Mouse (Mus musculus) mammary gland, adult 2 months (tissue): Measurements from ENCODE around the gene Cldn19. TPM values are rescaled to one million over a fixed set of nuclear protein-coding genes. Genes with fewer than 3 reads are reported as not detected.

Source experiments
- polyA plus RNA-seq: library from polyadenylated mRNA; depleted of rRNA; stranded (reverse); fragments of >200 nt; gene quantifications from 2 replicates; pipeline ENCODE4 v1.2.3, GENCODE M21; 2012; ENCODE audit warnings: low replicate concordance; rRNA removed

The Cldn19 gene
- 7.5 and 11.0 TPM in 2 replicates for polyA plus RNA-seq

DNA sequence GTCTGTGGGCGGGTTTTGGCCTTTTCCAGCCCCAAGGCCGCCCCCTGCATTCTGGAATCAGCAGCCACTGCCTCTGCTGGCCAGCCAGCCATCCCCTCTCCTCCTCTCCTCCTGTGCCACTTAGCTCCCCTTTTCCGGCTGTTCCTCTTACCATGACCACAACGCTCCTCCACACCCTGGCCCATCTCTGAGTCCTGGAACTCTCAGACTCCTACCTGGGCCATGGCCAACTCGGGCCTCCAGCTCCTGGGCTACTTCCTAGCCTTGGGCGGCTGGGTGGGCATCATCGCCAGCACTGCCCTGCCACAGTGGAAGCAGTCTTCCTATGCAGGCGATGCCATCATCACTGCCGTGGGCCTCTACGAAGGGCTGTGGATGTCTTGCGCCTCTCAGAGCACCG lies at the start of gene Cldn19:
Cldn19 (plus strand) TSS at position 64 of the 400 bp plus-strand sequence.

DNA sequence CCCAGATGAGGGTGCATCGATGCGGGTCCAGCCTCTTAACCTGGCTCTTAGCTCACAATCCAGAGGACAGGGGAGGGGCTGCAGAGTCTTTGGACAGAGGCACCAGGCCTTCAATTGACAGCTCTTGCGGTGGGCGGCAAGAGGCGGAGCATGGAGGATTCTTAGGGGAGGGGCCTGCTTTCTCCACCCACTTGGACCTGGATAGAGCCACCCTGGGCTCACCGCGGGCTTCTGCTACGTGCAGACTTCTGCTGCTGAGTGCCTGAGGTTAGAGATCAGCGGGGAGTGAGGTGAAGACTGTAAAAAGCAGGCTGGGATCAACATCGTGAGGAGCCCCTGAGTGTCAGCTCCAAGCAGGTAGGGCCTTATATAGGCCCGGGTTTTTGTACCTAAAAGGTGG lies 37.0 kb upstream of the Cldn19 start, which contains the start of gene Tmem269:
Tmem269 (minus strand) TSS at position 49 of the 400 bp plus-strand sequence.

DNA sequence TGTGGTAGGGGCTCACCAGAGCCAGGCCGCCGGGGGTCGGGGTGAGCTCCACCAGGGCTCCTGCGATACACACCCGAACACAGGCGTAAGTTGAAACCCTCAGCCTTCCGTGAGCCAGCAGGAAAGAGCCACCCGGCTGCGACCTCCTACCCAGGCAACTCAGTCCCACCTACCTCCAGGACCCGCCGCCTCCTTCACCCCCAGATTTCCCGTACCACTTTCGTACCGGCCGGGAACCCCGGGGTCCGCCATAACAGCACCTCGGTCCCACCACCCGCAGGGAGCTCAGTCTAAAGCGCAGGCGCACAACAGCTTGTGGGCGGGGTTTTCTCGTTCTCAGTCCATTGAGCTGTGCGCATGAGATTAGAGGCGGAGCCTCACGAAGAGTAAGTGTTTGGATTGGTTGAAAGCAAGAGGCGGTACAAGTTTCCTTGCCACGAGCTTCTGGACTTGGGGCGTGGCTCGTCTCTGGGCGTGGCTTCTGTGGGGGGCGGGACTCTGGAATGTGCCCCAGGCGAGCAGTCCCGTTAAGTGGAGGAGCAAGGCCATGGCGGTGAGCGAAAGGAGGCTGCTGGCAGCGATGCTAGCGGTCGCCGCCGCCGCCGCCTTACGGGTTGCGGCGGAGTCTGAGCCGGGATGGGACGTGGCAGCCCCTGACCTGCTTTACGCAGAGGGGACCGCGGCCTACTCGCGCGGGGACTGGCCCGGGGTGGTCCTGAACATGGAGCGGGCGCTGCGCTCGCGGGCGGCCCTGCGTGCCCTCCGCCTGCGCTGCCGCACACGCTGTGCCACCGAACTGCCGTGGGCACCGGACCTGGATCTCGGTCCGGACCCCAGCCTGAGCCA lies 22.6 kb upstream of the Cldn19 start, which contains the start of the genes AU022252 and P3h1:
AU022252 (minus strand) TSS at position 303 of the 846 bp plus-strand sequence.
P3h1 (plus strand) TSS at position 506 of the 846 bp plus-strand sequence.

DNA sequence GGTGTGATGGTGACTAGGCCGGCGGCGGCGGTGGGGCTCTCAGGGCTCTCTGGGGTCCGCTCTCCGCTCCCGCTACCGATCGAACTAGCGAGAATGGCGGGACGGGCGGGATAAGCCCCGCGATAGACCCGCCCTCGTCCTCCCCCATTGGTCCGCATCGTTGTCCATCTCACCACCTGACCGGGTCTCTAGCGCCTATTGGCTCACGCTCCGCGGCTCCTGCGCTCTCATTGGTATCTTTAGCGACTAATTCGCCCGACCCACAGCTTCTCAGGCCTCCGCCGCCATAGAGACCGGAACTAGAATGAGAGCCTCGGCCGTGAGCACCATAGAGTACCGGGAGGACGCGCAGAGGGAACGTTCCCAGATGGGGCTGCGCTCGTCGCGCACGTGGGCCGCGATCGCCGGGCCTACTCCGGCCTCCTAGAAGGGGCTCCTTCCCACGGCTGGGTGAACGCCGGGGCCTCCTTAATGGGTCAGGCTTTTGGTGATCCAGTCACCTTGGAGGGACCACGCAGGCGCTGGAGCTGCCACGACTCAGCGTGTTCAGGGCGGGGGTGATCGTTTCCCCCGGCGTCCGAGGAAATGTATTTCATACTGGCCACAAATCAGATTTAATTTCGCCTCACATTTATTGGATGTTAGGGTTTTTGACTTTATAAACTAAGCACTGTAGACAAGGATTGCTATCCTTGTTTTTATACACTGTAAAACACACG lies 39.4 kb downstream of the Cldn19 start, which contains the start of gene Ybx1:
Ybx1 (minus strand) TSS at position 190 of the 719 bp plus-strand sequence.

Other genes starting within 250 kb of the Cldn19 start
- gene Slc2a1, start 146.7 kb upstream of the Cldn19 start, polyA plus RNA-seq: 41.3 and 50.4 TPM in 2 replicates
- 14.3 and 15.1 TPM in 2 replicates for gene Zfp691, start 81.2 kb upstream of the Cldn19 start, polyA plus RNA-seq
- 0.26 and 0.33 TPM in 2 replicates for gene Ermap, start 65.4 kb upstream of the Cldn19 start, polyA plus RNA-seq
- 25.0 and 35.5 TPM in 2 replicates for gene Svbp, start 60.1 kb upstream of the Cldn19 start, polyA plus RNA-seq
- gene Tmem269, start 37.2 kb upstream of the Cldn19 start, polyA plus RNA-seq: 0.10 and 0.95 TPM in 2 replicates
- gene AU022252, start 22.7 kb upstream of the Cldn19 start, polyA plus RNA-seq: 4.2 and 6.1 TPM in 2 replicates
- 26.3 and 29.0 TPM in 2 replicates for gene P3h1, start 22.5 kb upstream of the Cldn19 start, polyA plus RNA-seq
- gene Ybx1, start 39.2 kb downstream of the Cldn19 start, polyA plus RNA-seq: 122 and 131 TPM in 2 replicates
- 4.8 and 8.4 TPM in 2 replicates for gene Ppih, start 65.1 kb downstream of the Cldn19 start, polyA plus RNA-seq
- 0.24 and 0.54 TPM in 2 replicates for gene Ccdc30, start 160.1 kb downstream of the Cldn19 start, polyA plus RNA-seq
- 16.0 and 24.6 TPM in 2 replicates for gene Ppcs, start 167.0 kb downstream of the Cldn19 start, polyA plus RNA-seq
- 0.27 and 0.99 TPM in 2 replicates for gene Zmynd12, start 167.4 kb downstream of the Cldn19 start, polyA plus RNA-seq
- gene Rimkla, start 237.2 kb downstream of the Cldn19 start, polyA plus RNA-seq: 0.10 and 0.49 TPM in 2 replicates